Mouse (Mus musculus): ENCODE results near the gene Mpc2.

DNA sequence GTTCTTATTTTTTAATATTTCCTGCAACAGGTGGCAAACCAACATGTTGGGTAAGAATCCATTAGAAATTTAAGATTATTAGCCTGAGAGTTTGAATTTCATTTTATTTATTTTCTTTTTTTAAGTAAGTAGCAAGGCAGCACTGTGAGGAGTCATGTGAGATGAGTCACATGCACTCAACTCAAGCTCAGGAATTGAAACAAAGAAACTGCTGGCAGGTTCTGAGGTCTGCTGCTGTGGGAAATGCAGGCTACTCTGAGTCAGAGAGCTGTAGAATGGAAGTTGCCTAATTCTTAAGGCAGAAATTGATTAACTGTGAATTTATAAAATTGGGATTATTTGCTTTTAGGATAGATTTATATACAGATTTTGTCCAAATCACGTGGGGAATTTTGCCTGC lies 27.6 kb upstream of the Mpc2 start:
- TF ChIP-seq POLR2A (IDR thresholded peaks at IDR 0.05; ENCODE audit: insufficient read depth, low read depth, low read length) (no peak), CTCF (IDR thresholded peaks at IDR 0.05) (no peak), EP300 (IDR thresholded peaks at IDR 0.05; ENCODE audit: insufficient read depth, low read depth, low read length) (no peak)

Measured in heart, adult 2 months (tissue).